ENCODE assay signal across 21 mouse cellular contexts in genomic region chr5:130218336-130218735, GRCm38 (mm10). TPM values are rescaled to one million over a fixed set of nuclear protein-coding genes. Genes with fewer than 3 reads are reported as not detected.
A peak's percentile ranks its signal among the peaks of the same experiment; 100 is the strongest.
DNase-seq lines count a peak whose midpoint lies in the region; ATAC-seq and TF ChIP-seq lines count a peak whose summit lies in the region.
"Had no signal": no experiment of that assay in that cellular context is flagged by ENCODE, and none has a peak within 500 bp of the region (broad histone marks: within the 10 kb centered on the region; RNA-seq: fewer than 3 reads in every experiment).

No protein-coding gene starts in this region.

- no peak overlapping the region for H3K4me3 ChIP-seq in lung, postnatal 0 days (ENCODE audit: low read depth, low read length)
- 0 out of 2 replicates have a peak overlapping the region, but pooled peaks have one; percentile 10 for H3K4me3 ChIP-seq in E14TG2a.4 (replicated peaks; ENCODE audit: low read length)
- no peak overlapping the region for H3K4me3 ChIP-seq in stomach, postnatal 0 days (ENCODE audit: low read depth, low read length)
- H3K4me3 ChIP-seq: embryonic facial prominence, embryonic 13.5 days; forebrain, embryonic 13.5 days; heart, adult 2 months; heart, embryonic 15.5 days; hindbrain, embryonic 13.5 days had no signal

- WGBS in lung, postnatal 0 days, result 72% methylated on average over 5 of the region's 5 CpGs
- 67% methylated on average over 5 of the region's 5 CpGs for WGBS in stomach, postnatal 0 days

- H3K4me1 ChIP-seq in lung, postnatal 0 days (ENCODE audit: insufficient read depth, low read depth, low read length), result peaks cover 6% of the 10 kb centered on the region; the same call in 1 of the 2 replicates
- peaks cover 51% of the 10 kb centered on the region for H3K4me1 ChIP-seq in E14TG2a.4 (replicated peaks; ENCODE audit: low read depth, low read length)
- peaks cover 3% of the 10 kb centered on the region; the same call in 1 of the 2 replicates for H3K4me1 ChIP-seq in stomach, postnatal 0 days (replicated peaks; ENCODE audit: control insufficient read depth, insufficient read depth)

- peak overlapping the region; percentile 21; the same call in 1 of the 2 replicates for H3K27ac ChIP-seq in lung, postnatal 0 days (ENCODE audit: low read length)
- H3K27ac ChIP-seq in stomach, postnatal 0 days (replicated peaks), result peak overlapping the region; percentile 53; the same call in 1 of the 2 replicates
- H3K27ac ChIP-seq: embryonic facial prominence, embryonic 13.5 days; forebrain, embryonic 13.5 days; heart, adult 2 months; heart, embryonic 15.5 days; hindbrain, embryonic 13.5 days had no signal

- TF ChIP-seq EP300 in lung, postnatal 0 days (IDR thresholded peaks at IDR 0.05), result no peak
- no peak for TF ChIP-seq EP300 in stomach, postnatal 0 days (optimal IDR thresholded peaks at IDR 0.05)

- DNase-seq in lung, postnatal 0 days (ENCODE audit: low spot score), result peak; percentile 34
- DNase-seq in lung, postnatal 4 days, result no peak
- peak; percentile 83 for DNase-seq in R1 (ENCODE audit: low read depth, low spot score)
- no peak for DNase-seq in stomach, postnatal 0 days (ENCODE audit: low spot score)
- no peak for DNase-seq in adrenal gland, postnatal 25 days
- DNase-seq: adrenal gland, postnatal 14 days; cerebellum, adult 18-20 months; cerebellum, adult 9-11 months; cerebellum, postnatal 36 days; forebrain, postnatal 0 days; gastrocnemius, postnatal 14 days; heart, adult 2 months; heart, postnatal 14 days had no signal

- H3K36me3 ChIP-seq in lung, postnatal 0 days (ENCODE audit: insufficient read depth, low read length), result no peaks in the 10 kb centered on the region
- peaks cover 16% of the 10 kb centered on the region for H3K36me3 ChIP-seq in E14TG2a.4 (ENCODE audit: insufficient read depth, low read length)
- H3K36me3 ChIP-seq in stomach, postnatal 0 days (ENCODE audit: control insufficient read depth, insufficient read depth, low read length), result peaks cover 4% of the 10 kb centered on the region; the same call in 1 of the 2 replicates
- H3K36me3 ChIP-seq: heart, embryonic 15.5 days had no signal

- no peak for TF ChIP-seq CTCF in lung, postnatal 0 days (IDR thresholded peaks at IDR 0.05)
- TF ChIP-seq CTCF in E14TG2a.4 (conservative IDR thresholded peaks at IDR 0.05; ENCODE audit: low read length), result no peak
- no peak for TF ChIP-seq CTCF in stomach, postnatal 0 days (IDR thresholded peaks at IDR 0.05; ENCODE audit: low read depth)

- ATAC-seq in lung, postnatal 0 days, result peak; percentile 18
- ATAC-seq in stomach, postnatal 0 days (ENCODE audit: low FRiP score, low TSS enrichment), result peak; percentile 48; the same call in 1 of the 2 replicates
- ATAC-seq in megakaryocyte-erythroid progenitor cell, adult 5-6 weeks (replicated peaks; ENCODE audit: low FRiP score, low TSS enrichment, poor library complexity, severe bottlenecking), result no peak
- ATAC-seq: activated CD4-positive, CD25-positive, alpha-beta regulatory T cell, adult 4 months; forebrain, embryonic 13.5 days; forebrain, postnatal 0 days had no signal

- no peak overlapping the region for H3K4me2 ChIP-seq in lung, postnatal 0 days (replicated peaks; ENCODE audit: low read depth, low read length)
- no peak overlapping the region for H3K4me2 ChIP-seq in stomach, postnatal 0 days (replicated peaks; ENCODE audit: low read depth)
- H3K4me2 ChIP-seq: embryonic facial prominence, embryonic 13.5 days; forebrain, embryonic 13.5 days; heart, embryonic 11.5 days; heart, embryonic 15.5 days; hindbrain, embryonic 13.5 days had no signal

- H3K27me3 ChIP-seq in lung, postnatal 0 days (replicated peaks; ENCODE audit: insufficient read depth, low read length), result no peaks in the 10 kb centered on the region
- H3K27me3 ChIP-seq in E14TG2a.4 (ENCODE audit: insufficient read depth, low read length), result no peaks in the 10 kb centered on the region
- no peaks in the 10 kb centered on the region for H3K27me3 ChIP-seq in stomach, postnatal 0 days (ENCODE audit: control insufficient read depth, insufficient read depth, low read length)
- H3K27me3 ChIP-seq: embryonic facial prominence, embryonic 13.5 days; forebrain, embryonic 13.5 days; heart, embryonic 15.5 days; hindbrain, embryonic 13.5 days had no signal

- H3K9me3 ChIP-seq in lung, postnatal 0 days (ENCODE audit: low read length), result no peaks in the 10 kb centered on the region
- no peaks in the 10 kb centered on the region for H3K9me3 ChIP-seq in E14TG2a.4 (ENCODE audit: low read length)
- H3K9me3 ChIP-seq in stomach, postnatal 0 days (ENCODE audit: control insufficient read depth, low read length), result no peaks in the 10 kb centered on the region
- H3K9me3 ChIP-seq: forebrain, embryonic 13.5 days; heart, embryonic 15.5 days; hindbrain, embryonic 13.5 days had no signal

- no peak overlapping the region for H3K9ac ChIP-seq in lung, postnatal 0 days (replicated peaks; ENCODE audit: low read depth)
- no peak overlapping the region for H3K9ac ChIP-seq in stomach, postnatal 0 days (ENCODE audit: low read length)
- H3K9ac ChIP-seq: embryonic facial prominence, embryonic 13.5 days; forebrain, embryonic 13.5 days; forebrain, postnatal 0 days; heart, embryonic 15.5 days; hindbrain, embryonic 13.5 days had no signal

RNA-seq across cellular contexts. Expression of gene Tmem248, which starts 1.5 kb away (rescaled TPM):
- polyA plus RNA-seq in lung, postnatal 0 days (2015; fragmentation: Nextera tagmentation; extraction: Ambion mirVana), result 41.0 and 46.4 TPM in 2 replicates
- polyA plus RNA-seq in stomach, postnatal 0 days (2015; fragmentation: Nextera tagmentation; extraction: Ambion mirVana), result 33.2 and 34.4 TPM in 2 replicates
- total RNA-seq in adrenal gland, postnatal 25 days (2021), result 42.0 and 53.0 TPM in 2 replicates
- total RNA-seq in megakaryocyte-erythroid progenitor cell, adult 5-6 weeks (2014; fragmentation: Nextera tagmentation), result 42.5 and 48.7 TPM in 2 replicates
- 35.8 and 42.8 TPM in 2 replicates for total RNA-seq in megakaryocyte-erythroid progenitor cell, adult 5-6 weeks (2017)

RNA-seq across cellular contexts. Expression of gene Sbds, which starts 37.0 kb away (rescaled TPM):
- polyA plus RNA-seq in lung, postnatal 0 days (2015; fragmentation: Nextera tagmentation; extraction: Ambion mirVana), result 94.8 and 97.5 TPM in 2 replicates
- polyA plus RNA-seq in stomach, postnatal 0 days (2015; fragmentation: Nextera tagmentation; extraction: Ambion mirVana), result 72.0 and 76.2 TPM in 2 replicates
- 104 and 110 TPM in 2 replicates for total RNA-seq in adrenal gland, postnatal 25 days (2021)
- total RNA-seq in megakaryocyte-erythroid progenitor cell, adult 5-6 weeks (2014; fragmentation: Nextera tagmentation), result 65.5 and 66.6 TPM in 2 replicates
- total RNA-seq in megakaryocyte-erythroid progenitor cell, adult 5-6 weeks (2017), result 75.7 and 125 TPM in 2 replicates

RNA-seq across cellular contexts. Expression of gene Tyw1, which starts 37.1 kb away (rescaled TPM):
- polyA plus RNA-seq in lung, postnatal 0 days (2015; fragmentation: Nextera tagmentation; extraction: Ambion mirVana), result 16.1 and 16.5 TPM in 2 replicates
- polyA plus RNA-seq in stomach, postnatal 0 days (2015; fragmentation: Nextera tagmentation; extraction: Ambion mirVana), result 12.6 and 13.8 TPM in 2 replicates
- total RNA-seq in adrenal gland, postnatal 25 days (2021), result 32.0 and 34.1 TPM in 2 replicates
- 23.2 and 28.4 TPM in 2 replicates for total RNA-seq in megakaryocyte-erythroid progenitor cell, adult 5-6 weeks (2014; fragmentation: Nextera tagmentation)
- total RNA-seq in megakaryocyte-erythroid progenitor cell, adult 5-6 weeks (2017), result 49.8 and 50.9 TPM in 2 replicates

RNA-seq across cellular contexts. Expression of gene Rabgef1, which starts 46.7 kb away (rescaled TPM):
- 48.4 and 50.5 TPM in 2 replicates for polyA plus RNA-seq in lung, postnatal 0 days (2015; fragmentation: Nextera tagmentation; extraction: Ambion mirVana)
- 33.0 and 33.6 TPM in 2 replicates for polyA plus RNA-seq in stomach, postnatal 0 days (2015; fragmentation: Nextera tagmentation; extraction: Ambion mirVana)
- 37.2 and 47.9 TPM in 2 replicates for total RNA-seq in adrenal gland, postnatal 25 days (2021)
- 45.4 and 46.7 TPM in 2 replicates for total RNA-seq in megakaryocyte-erythroid progenitor cell, adult 5-6 weeks (2014; fragmentation: Nextera tagmentation)
- total RNA-seq in megakaryocyte-erythroid progenitor cell, adult 5-6 weeks (2017), result 56.0 and 60.5 TPM in 2 replicates

Comparison
In these comparisons a context has a peak if more than half of its experiments do, and no peak if none do; other contexts are left out.
1. DNase-seq: peak in lung, postnatal 0 days (single experiment) and R1 (single experiment); none in lung, postnatal 4 days (0 of 2), stomach, postnatal 0 days (single experiment) and adrenal gland, postnatal 25 days (single experiment).